Mouse (Mus musculus) cortical plate, adult 2 months (tissue): Measurements from ENCODE around the gene Crybg3.

Experiments
- CTCF ChIP-seq: fragments of 200-500 bp; IDR thresholded peaks from 2 replicates; pipeline ENCODE4 v1.5.1; 2011; ENCODE audit warnings: mild to moderate bottlenecking, control low read depth, low read length; ENCODE audit not compliant: insufficient read depth; ENCODE audit errors: extremely low read depth
- POLR2A ChIP-seq: fragments of 200-500 bp; IDR thresholded peaks from 2 replicates; pipeline ENCODE4 v1.6.1; 2011; ENCODE audit warnings: mild to moderate bottlenecking, low read length, control low read depth; ENCODE audit not compliant: insufficient read depth; ENCODE audit errors: extremely low read depth

- TF ChIP-seq CTCF (no peak), POLR2A (no peak)
These were observed 128.2 kb downstream of the Crybg3 start for GRCm38 (mm10) chr16:59472546-59472945.
